Mouse (Mus musculus): ENCODE data around the gene Plcb1.

GRCm38 (mm10) chr2:134911360-134911759 lies 125.5 kb downstream of the Plcb1 start:
- TF ChIP-seq CTCF (IDR thresholded peaks at IDR 0.05; ENCODE audit: extremely low read depth, insufficient read length, insufficient replicate concordance, low read depth, low read length): no peak
- TF ChIP-seq POLR2A (IDR thresholded peaks at IDR 0.05; ENCODE audit: low read depth, low read length): no peak
